Mouse (Mus musculus): ENCODE measurements around the gene Cenpq.
A peak's percentile ranks its signal among the peaks of the same experiment; 100 is the strongest.

The Cenpq gene

GRCm38 (mm10) chr17:40934420-40935231, at the start of gene Cenpq, which contains the start of gene Mut:
Cenpq (minus strand) TSS chr17:40935047.
Mut (plus strand) TSS chr17:40934685.
- peak; percentile 98 for DNase-seq

- DNase-seq = no peak
Measured at GRCm38 (mm10) chr17:40977914-40978313, 43.1 kb upstream of the Cenpq start.

GRCm38 (mm10) chr17:40948518-40948917, 13.7 kb upstream of the Cenpq start:
- no peak for DNase-seq

DNA sequence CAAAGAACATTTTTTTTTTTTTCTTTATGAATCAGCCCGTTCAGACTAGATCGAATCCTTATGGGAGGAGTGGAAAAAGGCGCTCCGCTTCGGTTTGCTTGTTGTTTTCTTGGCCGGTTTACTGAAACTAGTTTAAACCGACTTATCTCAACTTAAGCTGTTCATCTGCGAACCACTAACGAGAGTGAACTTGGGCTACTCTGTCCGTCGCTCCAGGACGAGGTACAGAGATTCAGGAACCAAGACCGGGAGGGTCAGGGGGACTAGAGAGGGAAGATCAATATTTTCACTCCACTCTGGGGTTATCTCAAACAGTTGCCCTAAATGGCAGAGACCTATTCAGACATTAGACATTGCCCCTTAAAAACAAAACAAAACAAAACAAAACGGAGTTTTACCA, 862 bp downstream of the Cenpq start:
- DNase-seq = no peak

DNA sequence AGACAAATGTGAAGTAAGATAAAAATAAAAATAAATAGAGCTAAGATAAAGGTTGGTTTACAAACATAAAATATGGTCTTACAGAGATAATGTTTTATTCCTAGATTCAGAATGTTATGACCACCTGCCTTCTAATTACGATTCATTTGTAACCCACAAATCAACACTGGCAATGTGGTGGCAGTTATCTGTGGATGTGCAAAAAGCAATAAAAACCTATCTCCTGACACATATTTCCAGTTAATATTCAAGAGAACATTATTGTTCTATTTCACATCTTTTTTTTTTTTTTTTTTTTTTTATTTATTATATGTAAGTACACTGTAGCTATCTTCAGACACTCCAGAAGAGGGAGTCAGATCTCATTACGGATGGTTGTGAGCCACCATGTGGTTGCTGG, 19.3 kb downstream of the Cenpq start:
- no peak for DNase-seq

- DNase-seq = no peak
Measured at GRCm38 (mm10) chr17:40914250-40914649, 20.6 kb downstream of the Cenpq start, which contains the start of gene Glyatl3. Glyatl3 (minus strand) TSS chr17:40914350.

GRCm38 (mm10) chr17:40904721-40905154, 30.1 kb downstream of the Cenpq start:
- DNase-seq = no peak

DNA sequence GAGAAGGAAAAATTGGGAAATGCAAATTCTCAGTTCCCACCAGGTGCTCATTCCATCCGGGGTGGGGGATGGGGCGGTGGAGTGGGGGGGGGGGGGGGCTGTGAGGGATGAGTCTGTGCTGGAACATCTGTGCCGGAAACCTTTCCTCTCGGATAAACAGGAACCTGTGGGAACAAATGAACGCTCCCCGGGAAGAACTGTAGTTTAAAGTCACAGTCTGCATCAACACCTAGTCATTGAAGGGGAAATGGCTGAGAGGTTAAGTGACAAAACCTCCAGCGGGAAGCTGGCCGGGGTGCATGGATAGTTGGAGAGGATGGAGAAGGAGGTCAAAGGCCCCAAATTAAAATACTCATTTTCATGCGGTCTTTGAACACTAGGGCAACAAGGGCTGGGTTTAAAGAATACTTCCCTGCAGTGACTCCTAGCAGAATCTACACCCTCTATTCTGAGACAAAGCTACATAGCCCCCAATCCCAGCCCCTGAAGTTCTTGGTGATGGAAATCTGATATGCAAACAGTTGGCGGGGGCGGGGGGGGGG, 30.7 kb downstream of the Cenpq start:
- DNase-seq = no peak

DNA sequence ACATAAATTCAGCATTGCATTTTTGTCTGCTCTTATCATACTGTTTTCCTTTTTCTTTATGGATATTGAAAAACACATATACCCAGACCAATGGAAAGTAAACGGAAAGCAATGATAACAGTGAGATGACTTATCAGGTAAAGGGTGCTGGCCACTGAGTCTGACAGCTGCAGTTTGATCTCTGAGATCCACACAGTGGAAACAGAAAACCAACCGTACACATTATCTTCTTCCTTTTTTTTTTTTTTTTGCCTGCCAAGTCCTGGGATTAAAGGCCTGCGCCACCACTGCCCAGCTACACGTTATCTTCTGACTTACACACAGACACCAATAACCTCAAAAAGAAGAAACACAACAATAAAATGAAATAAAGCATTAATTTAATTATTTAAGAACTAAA, 31.5 kb downstream of the Cenpq start:
- no peak for DNase-seq

- no peak for DNase-seq
Measured at GRCm38 (mm10) chr17:40899783-40900363, 35.0 kb downstream of the Cenpq start.

- DNase-seq = no peak
Measured at GRCm38 (mm10) chr17:40896863-40897262, 38.0 kb downstream of the Cenpq start.

- no peak for DNase-seq
Measured at GRCm38 (mm10) chr17:40887849-40888536, 46.9 kb downstream of the Cenpq start.

DNA sequence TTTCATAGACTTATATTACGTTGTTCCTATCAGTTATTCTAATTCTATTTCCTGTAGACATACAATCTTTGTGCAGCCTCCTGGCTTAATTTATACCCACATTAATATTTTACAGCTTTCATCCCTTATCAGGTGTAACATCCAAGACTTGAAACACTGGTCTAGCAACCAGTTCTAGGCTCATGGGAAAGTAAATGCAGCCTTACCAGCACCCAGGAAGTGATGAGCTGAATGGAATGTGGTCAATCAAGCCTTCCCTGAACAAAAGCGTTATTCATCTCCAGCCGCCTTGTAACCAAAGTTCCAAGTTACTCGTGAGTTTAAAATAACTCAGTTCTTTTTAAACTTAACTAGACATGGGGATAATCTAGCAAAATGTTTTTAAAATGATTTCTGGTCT, 49.7 kb downstream of the Cenpq start:
- no peak for DNase-seq

DNA sequence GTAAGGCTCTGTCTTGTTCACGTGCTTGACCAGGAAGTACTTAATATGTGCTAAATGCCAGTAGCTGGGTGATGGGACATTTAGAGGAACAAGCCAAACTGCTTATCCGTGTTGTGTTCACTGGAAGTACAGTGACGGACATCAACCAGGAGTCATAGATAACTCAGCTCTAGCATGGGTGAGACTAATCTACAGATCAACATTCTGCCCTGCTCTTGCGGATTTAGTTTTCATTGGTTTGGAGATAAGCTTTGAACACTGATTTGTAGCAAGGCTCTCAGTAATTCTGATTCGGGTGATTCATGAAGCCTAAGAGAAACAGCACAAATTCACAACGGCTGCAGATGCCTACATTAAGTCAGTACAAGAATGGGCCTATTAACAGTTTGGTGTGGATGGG, 52.7 kb downstream of the Cenpq start:
- DNase-seq = no peak

- DNase-seq = peak; percentile 55
Measured at GRCm38 (mm10) chr17:40879924-40880691, 54.7 kb downstream of the Cenpq start, which contains the start of gene 9130008F23Rik. 9130008F23Rik (minus strand) TSS chr17:40880559.

GRCm38 (mm10) chr17:40879528-40879923, 55.3 kb downstream of the Cenpq start:
- DNase-seq = no peak

DNA sequence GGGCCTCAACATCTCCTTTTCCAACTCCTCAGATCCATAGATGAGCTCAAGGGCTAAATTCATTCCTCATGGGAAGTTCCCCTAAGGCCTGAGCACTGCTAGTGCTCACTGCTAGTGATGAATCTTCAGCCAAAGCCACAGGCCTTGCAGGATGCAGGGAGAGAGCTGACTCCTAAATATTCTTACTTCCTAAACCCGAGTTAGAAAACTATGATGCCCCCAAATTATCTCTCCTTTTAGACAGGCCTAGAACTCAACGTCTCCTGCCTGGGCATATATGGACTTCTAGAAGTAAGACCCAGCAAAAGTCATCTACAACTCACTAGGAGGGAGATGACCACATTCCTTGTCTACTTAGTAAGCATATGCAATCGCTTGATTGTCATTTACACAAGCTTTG, 57.1 kb downstream of the Cenpq start:
- DNase-seq = no peak

GRCm38 (mm10) chr17:40875568-40875967, 59.3 kb downstream of the Cenpq start:
- DNase-seq = no peak

DNA sequence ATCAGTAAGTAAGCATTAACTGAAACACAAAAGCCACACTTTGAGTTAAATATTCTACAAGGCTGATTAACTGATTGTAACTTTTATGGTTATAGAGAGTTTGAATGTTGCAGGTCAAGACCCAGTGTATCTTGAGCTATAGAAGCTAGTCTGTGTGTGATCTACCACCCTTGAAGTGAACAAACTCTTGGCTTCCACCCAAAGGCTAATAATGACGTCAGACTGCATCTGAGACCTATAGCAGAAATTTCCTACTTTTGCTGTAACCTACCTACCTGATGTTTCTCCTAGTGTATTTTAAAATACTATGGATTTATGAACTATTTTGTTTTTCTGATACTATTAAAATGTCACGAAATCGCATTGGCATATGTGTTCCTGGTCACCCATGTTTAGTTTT, 60.1 kb downstream of the Cenpq start:
- DNase-seq = no peak

GRCm38 (mm10) chr17:40873582-40874011, 61.2 kb downstream of the Cenpq start:
- DNase-seq = peak; percentile 9

Measured in kidney, adult 18-20 months (tissue).